In the genomic region with DNA sequence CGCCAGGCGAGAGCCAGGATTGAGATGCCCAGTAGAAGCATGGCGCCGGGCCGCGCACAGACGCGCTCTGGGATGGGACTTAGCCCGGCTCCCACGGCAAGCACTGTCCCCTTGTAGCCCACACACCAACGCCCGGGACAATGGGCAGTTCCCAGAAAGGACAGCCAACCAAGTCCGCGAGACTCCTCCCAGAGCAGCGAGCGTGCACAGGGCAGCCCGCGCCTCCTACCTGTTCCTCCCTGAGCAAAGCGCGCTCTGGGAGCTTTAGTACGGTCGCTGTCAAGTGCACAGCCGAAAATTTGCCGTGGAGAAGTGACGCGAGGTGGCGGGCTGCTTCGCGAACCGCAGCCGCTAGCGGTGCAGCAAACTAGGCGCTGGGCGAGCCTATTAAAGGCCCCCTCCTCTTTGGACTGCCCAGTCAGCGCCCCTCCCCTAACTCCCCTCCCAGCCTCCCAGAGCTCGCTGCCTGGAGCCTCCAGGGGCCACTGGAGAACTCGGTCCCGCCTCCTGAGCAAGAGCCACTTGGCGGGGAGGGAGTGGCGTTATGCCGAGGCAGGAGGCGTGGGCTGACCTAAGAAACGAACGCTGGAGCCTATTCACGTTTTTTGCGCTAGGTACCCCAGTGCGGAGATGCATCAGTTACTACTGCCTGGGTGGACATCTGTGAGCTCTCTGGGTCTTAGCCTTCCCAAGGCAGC, we compare ENCODE assay signal across 8 mouse cellular contexts. TPM values are rescaled to one million over a fixed set of nuclear protein-coding genes. Genes with fewer than 3 reads are reported as not detected.
DNase-seq lines count a peak whose midpoint lies in the region; ATAC-seq lines count a peak whose summit lies in the region.

A gene (minus strand): TSS at position 256 of the 698 bp plus-strand sequence.

- H3K27ac ChIP-seq in hindbrain, embryonic 13.5 days, result peak within 1 kb of the TSS; percentile 32; the same call in 1 of the 2 replicates
- H3K27ac ChIP-seq in limb, embryonic 13.5 days, result peak within 1 kb of the TSS; percentile 67; the same call in 1 of the 2 replicates
- H3K27ac ChIP-seq in midbrain, embryonic 14.5 days (replicated peaks; ENCODE audit: low read depth, low read length), result no peak within 1 kb of the TSS

- peak; percentile 45 to 60 for DNase-seq in adrenal gland, adult 18-20 months (ENCODE audit: low spot score in 2 of 2)
- peak; percentile 46 to 51 for DNase-seq in cerebellum, postnatal 14 days
- peak; percentile 33 to 48 for DNase-seq in gastrocnemius, adult 8-10 months (ENCODE audit: low spot score in 2 of 2)
- peak; percentile 75 for DNase-seq in midbrain, embryonic 14.5 days
- DNase-seq in urinary bladder, adult 2 months (ENCODE audit: low spot score), result peak; percentile 51
- DNase-seq in spleen, postnatal 10 days (ENCODE audit: low spot score in 2 of 2), result no peak

- H3K4me2 ChIP-seq in hindbrain, embryonic 13.5 days, result peak within 1 kb of the TSS; percentile 97
- peak within 1 kb of the TSS; percentile 93 for H3K4me2 ChIP-seq in limb, embryonic 13.5 days (replicated peaks)
- H3K4me2 ChIP-seq in midbrain, embryonic 14.5 days (ENCODE audit: low read length), result peak within 1 kb of the TSS; percentile 66

- peak; percentile 71 for ATAC-seq in hindbrain, embryonic 13.5 days (ENCODE audit: low FRiP score)
- peak; percentile 91 for ATAC-seq in limb, embryonic 13.5 days (ENCODE audit: low FRiP score, low read depth)
- peak; percentile 43; the same call in 1 of the 2 replicates for ATAC-seq in midbrain, embryonic 14.5 days (ENCODE audit: low FRiP score, low TSS enrichment)

- no peaks in the 10 kb centered on the region for H3K36me3 ChIP-seq in hindbrain, embryonic 13.5 days
- no peaks in the 10 kb centered on the region; the same call in 1 of the 2 replicates for H3K36me3 ChIP-seq in limb, embryonic 13.5 days
- no peaks in the 10 kb centered on the region for H3K36me3 ChIP-seq in midbrain, embryonic 14.5 days (ENCODE audit: control insufficient read depth, insufficient read depth, low read length)

- no peaks in the 10 kb centered on the region for H3K9me3 ChIP-seq in hindbrain, embryonic 13.5 days
- H3K9me3 ChIP-seq in limb, embryonic 13.5 days, result no peaks in the 10 kb centered on the region
- H3K9me3 ChIP-seq in midbrain, embryonic 14.5 days (ENCODE audit: control insufficient read depth, low read length), result no peaks in the 10 kb centered on the region

- peak within 1 kb of the TSS; percentile 59 for H3K4me3 ChIP-seq in hindbrain, embryonic 13.5 days
- H3K4me3 ChIP-seq in limb, embryonic 13.5 days, result peak within 1 kb of the TSS; percentile 66
- H3K4me3 ChIP-seq in midbrain, embryonic 14.5 days (replicated peaks; ENCODE audit: low read depth, low read length), result peak within 1 kb of the TSS; percentile 42

- H3K4me1 ChIP-seq in hindbrain, embryonic 13.5 days (replicated peaks), result peaks cover 31% of the 10 kb centered on the region
- peaks cover 41% of the 10 kb centered on the region for H3K4me1 ChIP-seq in limb, embryonic 13.5 days
- peaks cover 11% of the 10 kb centered on the region; the same call in 1 of the 2 replicates for H3K4me1 ChIP-seq in midbrain, embryonic 14.5 days (ENCODE audit: control insufficient read depth, insufficient read depth, low read length)

- H3K9ac ChIP-seq in hindbrain, embryonic 13.5 days, result peak within 1 kb of the TSS; percentile 71
- peak within 1 kb of the TSS; percentile 78 for H3K9ac ChIP-seq in limb, embryonic 13.5 days
- H3K9ac ChIP-seq in midbrain, embryonic 14.5 days (replicated peaks; ENCODE audit: low read length), result peak within 1 kb of the TSS; percentile 9; the same call in 1 of the 2 replicates

- peaks cover 49% of the 10 kb centered on the region for H3K27me3 ChIP-seq in hindbrain, embryonic 13.5 days
- H3K27me3 ChIP-seq in limb, embryonic 13.5 days, result peaks cover 32% of the 10 kb centered on the region
- H3K27me3 ChIP-seq in midbrain, embryonic 14.5 days (ENCODE audit: control insufficient read depth, insufficient read depth, low read length), result peaks cover 16% of the 10 kb centered on the region

- WGBS in hindbrain, embryonic 13.5 days, result under 1% methylated on average over 47 of the region's 47 CpGs
- WGBS in limb, embryonic 13.5 days, result under 1% methylated on average over 46 of the region's 47 CpGs
- WGBS in midbrain, embryonic 14.5 days, result under 1% methylated on average over 46 of the region's 47 CpGs

RNA-seq across cellular contexts. Expression of the gene that starts here (rescaled TPM):
- 1 to 10 TPM; 4.0 to 5.8 TPM for total RNA-seq in adrenal gland, adult 18-20 months (2021)
- total RNA-seq in gastrocnemius, adult 8-10 months (2022), result under 1 TPM; 0.46 to 0.86 (median 0.68) TPM
- polyA plus RNA-seq in hindbrain, embryonic 13.5 days (2015; fragmentation: Nextera tagmentation; extraction: Ambion mirVana), result 3.4 and 3.8 TPM in 2 replicates
- 31.9 and 39.2 TPM in 2 replicates for polyA plus RNA-seq in limb, embryonic 13.5 days (2015; fragmentation: Nextera tagmentation; extraction: Ambion mirVana)
- polyA plus RNA-seq in midbrain, embryonic 14.5 days (2014; fragmentation: Nextera tagmentation; extraction: Ambion mirVana), result 3.1 and 3.8 TPM in 2 replicates
- polyA plus RNA-seq in urinary bladder, adult 2 months (2012; rRNA removed), result 3.5 and 4.5 TPM in 2 replicates

Comparison
In these comparisons a context has a peak if more than half of its experiments do, and no peak if none do; other contexts are left out.
1. Peak in DNase-seq in gastrocnemius, adult 8-10 months; RNA of the gene not detected or under 1 TPM.
2. DNase-seq: peak in adrenal gland, adult 18-20 months (2 of 2), cerebellum, postnatal 14 days (2 of 2), midbrain, embryonic 14.5 days (single experiment) and urinary bladder, adult 2 months (single experiment); none in spleen, postnatal 10 days (0 of 2).
3. H3K9ac ChIP-seq: peak in every context shown above with its lines; median percentile 78 in limb, embryonic 13.5 days; 71 in hindbrain, embryonic 13.5 days; 9 in midbrain, embryonic 14.5 days.
4. Peak in every context shown above with its lines, with median percentiles within 50 percentile points of each other: ATAC-seq, H3K4me2 ChIP-seq and H3K4me3 ChIP-seq.